Mouse (Mus musculus): ENCODE measurements at regions not wholly inside any gene's neighbourhood (a gene's known extent, or its start where the extent isn't known, plus 50 kb on each side); places are given as distances from the start of the nearest gene placed in this dataset.

DNA sequence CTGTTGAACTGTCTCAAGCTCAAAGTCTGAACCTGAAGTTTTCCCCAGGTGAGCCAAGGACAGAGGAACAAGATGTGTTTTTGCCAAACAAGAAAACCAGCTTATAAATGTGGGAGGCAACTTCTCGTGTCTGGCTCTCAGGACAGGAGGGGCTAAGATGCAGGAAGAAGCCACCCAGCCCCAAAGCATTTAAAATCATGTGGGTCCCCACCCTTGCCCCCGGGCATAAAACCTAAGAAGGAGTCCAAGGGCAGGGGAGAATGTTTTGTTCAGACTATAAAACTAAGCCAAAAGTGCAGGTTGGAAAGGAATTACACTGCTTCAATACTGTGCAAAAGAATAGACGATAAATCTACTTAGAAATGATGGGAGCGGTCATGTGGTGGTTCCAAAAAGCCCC lies 80.7 kb upstream of the Lrig1 start:
- no peak for ATAC-seq
- Histone ChIP-seq H3K4me3 (ENCODE audit: low read depth, low read length) (no peak overlapping the region), H3K4me1 (ENCODE audit: insufficient read depth, low read depth, low read length) (no peaks in the 10 kb centered on the region), H3K9me3 (ENCODE audit: low read length) (no peaks in the 10 kb centered on the region), H3K27ac (ENCODE audit: low read length) (no peak overlapping the region), H3K9ac (replicated peaks; ENCODE audit: low read depth) (no peak overlapping the region), H3K36me3 (ENCODE audit: insufficient read depth, low read length) (no peaks in the 10 kb centered on the region), H3K27me3 (replicated peaks; ENCODE audit: insufficient read depth, low read length) (no peaks in the 10 kb centered on the region), H3K4me2 (replicated peaks; ENCODE audit: low read depth, low read length) (no peak overlapping the region)
- 75% methylated on average over 4 of the region's 4 CpGs for WGBS
- TF ChIP-seq CTCF (IDR thresholded peaks at IDR 0.05) (no peak), EP300 (IDR thresholded peaks at IDR 0.05) (no peak)
- DNase-seq (ENCODE audit: low spot score): no peak

DNA sequence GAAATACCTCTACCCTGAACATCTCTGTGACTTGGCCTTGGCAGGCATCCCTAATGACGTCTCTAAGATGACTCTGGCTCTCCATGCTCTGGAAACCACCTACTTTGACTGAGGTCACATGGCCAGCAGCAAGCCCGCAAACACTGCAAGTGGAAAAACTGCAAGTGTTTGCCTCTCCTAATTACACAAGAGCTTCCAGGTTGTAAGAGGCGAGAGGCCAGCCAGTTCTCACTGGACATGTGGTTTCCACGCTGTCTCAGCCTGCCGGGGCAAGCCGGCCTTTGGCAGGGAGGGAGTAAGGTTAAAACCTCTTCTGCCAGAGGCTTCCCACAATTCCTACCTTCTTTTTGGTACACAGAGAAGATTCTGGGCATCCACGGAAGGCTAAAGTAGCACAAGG lies 79.9 kb upstream of the Lrig1 start:
- ATAC-seq (peak; percentile 94), DNase-seq (ENCODE audit: low spot score) (peak; percentile 92)
- TF ChIP-seq EP300 (IDR thresholded peaks at IDR 0.05): peak; percentile 52; the same call in 1 of the 2 replicates
- no peak for TF ChIP-seq CTCF (IDR thresholded peaks at IDR 0.05)
- H3K9ac ChIP-seq (replicated peaks; ENCODE audit: low read depth): no peak overlapping the region
- no peak overlapping the region for H3K4me2 ChIP-seq (replicated peaks; ENCODE audit: low read depth, low read length)
- H3K4me3 ChIP-seq (ENCODE audit: low read depth, low read length): no peak overlapping the region
- no peaks in the 10 kb centered on the region for H3K36me3 ChIP-seq (ENCODE audit: insufficient read depth, low read length)
- 45% methylated on average over 7 of the region's 7 CpGs for WGBS
- H3K27ac ChIP-seq (ENCODE audit: low read length): no peak overlapping the region
- no peaks in the 10 kb centered on the region for H3K9me3 ChIP-seq (ENCODE audit: low read length)
- H3K4me1 ChIP-seq (ENCODE audit: insufficient read depth, low read depth, low read length): no peaks in the 10 kb centered on the region
- H3K27me3 ChIP-seq (replicated peaks; ENCODE audit: insufficient read depth, low read length): no peaks in the 10 kb centered on the region

DNA sequence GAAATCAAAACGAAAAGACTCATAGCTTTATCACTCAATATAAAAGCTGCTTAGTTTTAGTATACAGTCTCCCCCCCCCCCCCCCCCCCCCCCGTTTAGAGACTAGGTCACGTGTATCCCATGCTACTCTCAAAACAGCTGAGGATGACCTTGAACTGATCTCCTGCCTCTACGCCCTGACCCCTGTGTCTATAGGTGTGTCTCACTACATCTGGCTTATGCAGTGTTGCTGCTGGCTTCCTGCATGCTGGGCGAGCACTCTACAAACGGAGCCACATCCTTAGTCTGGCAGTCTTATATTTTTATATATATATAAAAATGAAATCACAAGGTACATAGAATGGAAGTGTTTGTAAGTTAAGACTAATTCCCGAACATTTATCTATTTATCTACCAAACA lies 79.3 kb upstream of the Lrig1 start:
- DNase-seq (ENCODE audit: low spot score): no peak
- WGBS: 45% methylated on average over 7 of the region's 7 CpGs

DNA sequence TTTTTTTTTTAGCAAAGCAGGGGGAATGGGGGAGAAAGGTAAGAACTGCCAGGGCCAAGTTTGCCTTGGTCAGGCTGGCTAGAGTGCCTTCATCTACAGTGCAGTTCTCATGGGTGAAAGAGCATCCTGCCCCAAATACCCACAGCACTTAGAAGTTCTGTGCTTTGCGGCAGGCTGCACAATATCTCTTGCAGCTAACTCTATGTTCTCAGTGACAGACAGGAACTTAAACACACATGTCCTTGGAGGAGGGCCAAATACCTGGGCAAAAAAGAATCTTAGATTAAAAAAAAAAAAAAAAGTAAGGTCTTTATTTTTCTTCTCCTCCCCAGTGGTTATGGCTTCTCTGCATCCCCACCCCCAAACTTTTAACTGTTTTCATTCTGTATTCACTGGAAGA lies 78.8 kb upstream of the Lrig1 start:
- H3K4me3 ChIP-seq (ENCODE audit: low read depth, low read length): no peak overlapping the region
- no peak for ATAC-seq
- WGBS: 28% methylated on average over 1 of the region's 1 CpGs
- DNase-seq (ENCODE audit: low spot score): no peak
- H3K27me3 ChIP-seq (replicated peaks; ENCODE audit: insufficient read depth, low read length): no peaks in the 10 kb centered on the region
- H3K9ac ChIP-seq (replicated peaks; ENCODE audit: low read depth): no peak overlapping the region
- H3K27ac ChIP-seq (ENCODE audit: low read length): no peak overlapping the region
- no peak overlapping the region for H3K4me2 ChIP-seq (replicated peaks; ENCODE audit: low read depth, low read length)
- no peak for TF ChIP-seq EP300 (IDR thresholded peaks at IDR 0.05)
- no peak for TF ChIP-seq CTCF (IDR thresholded peaks at IDR 0.05)
- H3K9me3 ChIP-seq (ENCODE audit: low read length): no peaks in the 10 kb centered on the region
- H3K4me1 ChIP-seq (ENCODE audit: insufficient read depth, low read depth, low read length): no peaks in the 10 kb centered on the region
- no peaks in the 10 kb centered on the region for H3K36me3 ChIP-seq (ENCODE audit: insufficient read depth, low read length)

More for the DNA sequence above, 79.3 kb upstream of the Lrig1 start:
- no peak for ATAC-seq
- H3K9ac ChIP-seq (replicated peaks; ENCODE audit: low read depth): no peak overlapping the region
- H3K27me3 ChIP-seq (replicated peaks; ENCODE audit: insufficient read depth, low read length): no peaks in the 10 kb centered on the region
- no peak overlapping the region for H3K4me2 ChIP-seq (replicated peaks; ENCODE audit: low read depth, low read length)
- H3K4me3 ChIP-seq (ENCODE audit: low read depth, low read length): no peak overlapping the region
- H3K4me1 ChIP-seq (ENCODE audit: insufficient read depth, low read depth, low read length): no peaks in the 10 kb centered on the region
- no peaks in the 10 kb centered on the region for H3K9me3 ChIP-seq (ENCODE audit: low read length)
- no peak overlapping the region for H3K27ac ChIP-seq (ENCODE audit: low read length)
- no peak for TF ChIP-seq EP300 (IDR thresholded peaks at IDR 0.05)
- no peak for TF ChIP-seq CTCF (IDR thresholded peaks at IDR 0.05)
- no peaks in the 10 kb centered on the region for H3K36me3 ChIP-seq (ENCODE audit: insufficient read depth, low read length)

DNA sequence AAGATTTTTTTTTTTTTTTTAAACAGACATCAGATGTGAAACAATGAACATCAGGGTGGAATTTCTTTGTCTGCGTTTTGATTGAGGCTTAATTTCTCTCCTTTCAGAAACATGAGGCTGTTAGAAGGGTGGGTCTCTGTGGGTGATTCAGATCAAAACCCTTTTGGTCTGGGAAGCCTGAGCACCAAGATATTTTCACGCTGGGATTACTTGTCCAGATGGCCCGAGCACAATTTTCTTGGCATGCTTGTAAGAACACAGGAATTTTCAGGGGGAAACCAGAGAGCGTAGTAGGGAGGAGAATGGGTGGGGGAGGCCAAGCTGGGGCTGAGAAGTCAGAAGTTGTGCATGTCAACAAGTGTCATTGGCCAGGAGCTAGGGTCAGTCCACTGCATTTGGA lies 76.6 kb upstream of the Lrig1 start:
- no peak overlapping the region for H3K27ac ChIP-seq (ENCODE audit: low read length)
- H3K9me3 ChIP-seq (ENCODE audit: low read length): no peaks in the 10 kb centered on the region
- no peak for TF ChIP-seq EP300 (IDR thresholded peaks at IDR 0.05)
- no peak for TF ChIP-seq CTCF (IDR thresholded peaks at IDR 0.05)
- no peaks in the 10 kb centered on the region for H3K36me3 ChIP-seq (ENCODE audit: insufficient read depth, low read length)
- H3K4me1 ChIP-seq (ENCODE audit: insufficient read depth, low read depth, low read length): no peaks in the 10 kb centered on the region
- H3K4me3 ChIP-seq (ENCODE audit: low read depth, low read length): no peak overlapping the region
- no peaks in the 10 kb centered on the region for H3K27me3 ChIP-seq (replicated peaks; ENCODE audit: insufficient read depth, low read length)
- H3K9ac ChIP-seq (replicated peaks; ENCODE audit: low read depth): no peak overlapping the region
- H3K4me2 ChIP-seq (replicated peaks; ENCODE audit: low read depth, low read length): no peak overlapping the region
- WGBS: 61% methylated on average over 4 of the region's 4 CpGs
- ATAC-seq (no peak), DNase-seq (ENCODE audit: low spot score) (no peak)

DNA sequence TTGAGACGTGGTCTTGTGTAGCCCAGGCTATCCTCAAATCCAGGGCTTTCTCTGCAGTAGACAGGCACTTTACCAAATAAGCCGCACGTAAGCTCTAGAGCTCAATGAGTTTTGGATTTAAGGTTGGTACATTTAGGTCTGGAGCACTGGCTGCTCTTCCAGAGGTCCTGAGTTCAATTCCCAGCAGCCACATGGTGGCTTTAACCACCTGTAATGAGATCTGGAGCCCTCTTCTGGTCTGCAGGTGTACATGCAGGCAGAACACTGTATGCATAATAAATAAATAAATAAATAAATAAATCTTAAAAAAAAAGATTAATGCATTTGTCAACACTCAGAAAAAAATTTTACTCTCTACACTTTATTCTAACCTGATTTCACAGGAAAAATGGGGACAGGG lies 74.9 kb upstream of the Lrig1 start:
- 97% methylated on average over 3 of the region's 3 CpGs for WGBS
- TF ChIP-seq EP300 (IDR thresholded peaks at IDR 0.05): no peak
- peak; percentile 26; the same call in 1 of the 2 replicates for TF ChIP-seq CTCF (IDR thresholded peaks at IDR 0.05)

More for the DNA sequence above, 74.9 kb upstream of the Lrig1 start:
- Histone ChIP-seq H3K4me2 (replicated peaks; ENCODE audit: low read depth, low read length) (no peak overlapping the region), H3K9me3 (ENCODE audit: low read length) (no peaks in the 10 kb centered on the region), H3K4me1 (ENCODE audit: insufficient read depth, low read depth, low read length) (no peaks in the 10 kb centered on the region), H3K27me3 (replicated peaks; ENCODE audit: insufficient read depth, low read length) (no peaks in the 10 kb centered on the region), H3K27ac (ENCODE audit: low read length) (no peak overlapping the region), H3K4me3 (ENCODE audit: low read depth, low read length) (no peak overlapping the region), H3K9ac (replicated peaks; ENCODE audit: low read depth) (no peak overlapping the region), H3K36me3 (ENCODE audit: insufficient read depth, low read length) (no peaks in the 10 kb centered on the region)
- ATAC-seq: no peak
- DNase-seq (ENCODE audit: low spot score): no peak
